Mouse (Mus musculus): ENCODE measurements around the gene Mst1.

Gene Mst1

DNA sequence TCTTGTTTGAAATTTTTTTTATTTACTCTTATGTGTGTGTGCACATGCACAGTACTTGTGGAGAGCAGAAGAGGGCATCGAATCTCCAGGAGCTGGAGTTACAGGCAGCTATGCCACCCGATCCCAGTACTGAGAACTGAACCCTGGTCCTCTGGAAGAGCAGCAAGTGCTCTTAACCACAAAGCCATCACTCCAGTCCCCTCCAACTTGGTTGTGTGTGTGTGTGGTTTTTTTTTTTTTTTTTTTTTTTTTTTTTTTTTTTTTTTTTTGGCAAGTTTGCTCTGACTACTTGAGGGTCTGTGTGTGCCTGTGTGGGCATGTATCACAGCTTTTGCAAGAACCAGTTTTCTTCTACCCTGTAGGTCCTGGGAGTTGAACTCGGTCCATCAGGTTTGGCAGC is 52.1 kb downstream of the Mst1 start:
- DNase-seq (ENCODE audit: low spot score): no peak

DNA sequence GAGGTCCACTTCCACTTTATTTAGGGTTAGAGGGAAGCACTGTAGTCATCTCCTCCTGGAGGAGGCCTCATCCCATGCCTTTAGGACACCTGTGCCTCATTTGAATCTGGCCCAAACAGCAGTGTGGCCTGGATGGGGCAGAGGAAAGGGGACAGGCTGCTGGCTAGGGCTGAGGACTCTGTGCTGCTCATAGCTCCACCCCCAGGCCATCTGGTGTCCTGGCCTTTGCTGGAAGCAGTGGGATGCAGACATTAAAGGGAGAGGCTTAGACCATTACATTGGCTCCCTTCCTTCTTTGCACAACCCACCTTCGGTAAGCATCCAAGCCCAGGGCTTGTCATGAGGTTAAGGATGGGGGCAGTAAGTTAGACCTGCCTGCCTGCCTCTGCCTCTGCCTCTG is 53.2 kb downstream of the Mst1 start:
- DNase-seq (ENCODE audit: low spot score): no peak

All from c-Kit-positive CD71-positive TER-119-positive erythroid progenitor cells, embryonic 14.5 days (primary cell).